Mouse (Mus musculus): ENCODE measurements around the gene Myg1.
A peak's percentile ranks its signal among the peaks of the same experiment; 100 is the strongest.

GRCm38 (mm10) chr15:102316263-102316662 is 15.2 kb upstream of the Myg1 start:
- peak; percentile 89 for TF ChIP-seq CTCF (IDR thresholded peaks at IDR 0.05)
- TF ChIP-seq EP300 (IDR thresholded peaks at IDR 0.05): no peak
